12 mouse cellular contexts compared by ENCODE assay signal in genomic region chr3:119933049-119933511, GRCm38 (mm10).
A peak's percentile ranks its signal among the peaks of the same experiment; 100 is the strongest.
DNase-seq lines count a peak whose midpoint lies in the region; ATAC-seq lines count a peak whose summit lies in the region.
"Had no signal": no experiment of that assay in that cellular context is flagged by ENCODE, and none has a peak within 500 bp of the region (broad histone marks: within the 10 kb centered on the region; RNA-seq: fewer than 3 reads in every experiment).

No protein-coding gene starts in this region.

- H3K9ac ChIP-seq in intestine, embryonic 15.5 days = no peak overlapping the region
- H3K9ac ChIP-seq: liver, embryonic 15.5 days had no signal

- intact Hi-C loops in heart, postnatal 14 days (cut with DNase I) = no loop called here

- no peaks in the 10 kb centered on the region for H3K4me1 ChIP-seq in intestine, embryonic 15.5 days (replicated peaks)
- H3K4me1 ChIP-seq: liver, embryonic 15.5 days had no signal

- no peak overlapping the region for H3K27ac ChIP-seq in intestine, embryonic 15.5 days
- H3K27ac ChIP-seq: liver, embryonic 15.5 days; stomach, postnatal 0 days had no signal

- DNase-seq in heart, postnatal 14 days = peak; percentile 11 to 13
- DNase-seq in heart, adult 11 months = no peak
- peak; percentile 16 for DNase-seq in right cerebral cortex, postnatal 4 days
- DNase-seq in right cerebral cortex, postnatal 25 days = no peak
- peak; percentile 55 for DNase-seq in layer of hippocampus, adult 9-10 months (ENCODE audit: low spot score)
- no peak for DNase-seq in thymus, postnatal 0 days (ENCODE audit: low spot score)
- DNase-seq: cerebellum, adult 9-10 months had no signal

- no peaks in the 10 kb centered on the region for H3K9me3 ChIP-seq in intestine, embryonic 15.5 days
- H3K9me3 ChIP-seq: liver, embryonic 15.5 days had no signal

- no peak for ATAC-seq in activated CD4-positive, CD25-positive, alpha-beta regulatory T cell, adult 4 months
- ATAC-seq in intestine, embryonic 15.5 days = no peak
- ATAC-seq: intestine, postnatal 0 days had no signal

- no peak overlapping the region for H3K4me3 ChIP-seq in intestine, embryonic 15.5 days (replicated peaks)
- H3K4me3 ChIP-seq: liver, embryonic 15.5 days had no signal

- H3K36me3 ChIP-seq in intestine, embryonic 15.5 days = no peaks in the 10 kb centered on the region
- H3K36me3 ChIP-seq: liver, embryonic 15.5 days had no signal

- H3K27me3 ChIP-seq in intestine, embryonic 15.5 days (replicated peaks) = no peaks in the 10 kb centered on the region
- H3K27me3 ChIP-seq: liver, embryonic 15.5 days had no signal

- WGBS in intestine, embryonic 15.5 days = 35% methylated on average over 5 of the region's 5 CpGs

- H3K4me2 ChIP-seq in intestine, embryonic 15.5 days (replicated peaks) = no peak overlapping the region
- H3K4me2 ChIP-seq: liver, embryonic 15.5 days had no signal

Comparison
In these comparisons a context has a peak if more than half of its experiments do, and no peak if none do; other contexts are left out.
1. DNase-seq: peak in heart, postnatal 14 days (2 of 2), right cerebral cortex, postnatal 4 days (single experiment) and layer of hippocampus, adult 9-10 months (single experiment); none in heart, adult 11 months (single experiment), right cerebral cortex, postnatal 25 days (single experiment) and thymus, postnatal 0 days (single experiment).